Mouse (Mus musculus) monocyte, adult 5-6 weeks (primary cell): ENCODE data around the gene Cdt1. TPM values are rescaled to one million over a fixed set of nuclear protein-coding genes. Genes with fewer than 3 reads are reported as not detected.

ENCODE experiments used
- ATAC-seq: fragments of 153-309, 156-312 bp; replicated peaks from 2 replicates; pipeline ENCODE4 v1.8.0; 2017; ENCODE audit warnings: mild to moderate bottlenecking; ENCODE audit not compliant: low TSS enrichment, insufficient number of reproducible peaks, severe bottlenecking, poor library complexity, low FRiP score
- total RNA-seq: library from RNA; stranded (forward); fragments of 200-1000, 200-491, 200-594 nt; gene quantifications from 3 replicates; pipeline ENCODE4 v1.2.3, GENCODE M21; 2017

The Cdt1 gene
- total RNA-seq, 1 experiment from 2014 or later: 11.1 TPM

GRCm38 (mm10) chr8:122547815-122548214, 20.0 kb upstream of the Cdt1 start:
- ATAC-seq: peak; percentile 84

- no peak for ATAC-seq
These were observed 19.5 kb upstream of the Cdt1 start for GRCm38 (mm10) chr8:122548331-122548730.

GRCm38 (mm10) chr8:122548891-122549439, 18.9 kb upstream of the Cdt1 start:
- ATAC-seq: no peak

- no peak for ATAC-seq
These were observed 17.4 kb upstream of the Cdt1 start for GRCm38 (mm10) chr8:122550234-122550994.

GRCm38 (mm10) chr8:122550995-122551264, 16.9 kb upstream of the Cdt1 start:
- no peak for ATAC-seq

- ATAC-seq: peak; percentile 61
These were observed 16.4 kb upstream of the Cdt1 start, which contains the start of gene Piezo1 for GRCm38 (mm10) chr8:122551265-122552051. TSS of gene Piezo1 (minus strand) at chr8:122551329.

- ATAC-seq: no peak
These were observed 13.0 kb upstream of the Cdt1 start for GRCm38 (mm10) chr8:122554786-122555185.

- ATAC-seq: peak; percentile 79
These were observed 11.5 kb upstream of the Cdt1 start for GRCm38 (mm10) chr8:122556030-122557009.

- no peak for ATAC-seq
These were observed 10.4 kb upstream of the Cdt1 start for GRCm38 (mm10) chr8:122557248-122558038.

GRCm38 (mm10) chr8:122558671-122559349, 9.0 kb upstream of the Cdt1 start:
- ATAC-seq: peak; percentile 61

GRCm38 (mm10) chr8:122561199-122561598, 6.6 kb upstream of the Cdt1 start:
- ATAC-seq: peak; percentile 55

- ATAC-seq: peak; percentile 42
These were observed 3.2 kb upstream of the Cdt1 start for GRCm38 (mm10) chr8:122564363-122565352.

- no peak for ATAC-seq
These were observed 1.0 kb upstream of the Cdt1 start for GRCm38 (mm10) chr8:122566766-122567165.

- ATAC-seq: no peak
These were observed 292 bp downstream of the Cdt1 start for GRCm38 (mm10) chr8:122568109-122568504.

GRCm38 (mm10) chr8:122568881-122569309, 1.1 kb downstream of the Cdt1 start:
- ATAC-seq: no peak

GRCm38 (mm10) chr8:122569329-122569728, 1.5 kb downstream of the Cdt1 start:
- ATAC-seq: no peak
